Mouse (Mus musculus): ENCODE measurements around the gene Kcnk10. TPM values are rescaled to one million over a fixed set of nuclear protein-coding genes. Genes with fewer than 3 reads are reported as not detected.

Kcnk10 gene
- polyA plus RNA-seq, 1 experiment from 2014 or later, result 1.1 TPM

- Histone ChIP-seq H3K27me3 (replicated peaks) (no peaks in the 10 kb centered on the region), H3K9me3 (no peaks in the 10 kb centered on the region), H3K27ac (no peak overlapping the region), H3K4me2 (replicated peaks) (no peak overlapping the region), H3K36me3 (no peaks in the 10 kb centered on the region), H3K9ac (no peak overlapping the region), H3K4me1 (replicated peaks) (no peaks in the 10 kb centered on the region), H3K4me3 (replicated peaks) (no peak overlapping the region)
- no peak for ATAC-seq
- WGBS, result 84% methylated on average over 8 of the region's 8 CpGs
These were observed 52.7 kb downstream of the Kcnk10 start for GRCm38 (mm10) chr12:98525361-98525760.

GRCm38 (mm10) chr12:98524331-98525311 is 53.5 kb downstream of the Kcnk10 start:
- 67% methylated on average over 13 of the region's 13 CpGs for WGBS
- no peak for ATAC-seq

GRCm38 (mm10) chr12:98521311-98521710 is 56.8 kb downstream of the Kcnk10 start:
- Histone ChIP-seq H3K27ac (no peak overlapping the region), H3K9ac (no peak overlapping the region), H3K4me2 (replicated peaks) (no peak overlapping the region), H3K4me1 (replicated peaks) (no peaks in the 10 kb centered on the region), H3K9me3 (no peaks in the 10 kb centered on the region), H3K27me3 (replicated peaks) (no peaks in the 10 kb centered on the region), H3K36me3 (no peaks in the 10 kb centered on the region), H3K4me3 (replicated peaks) (no peak overlapping the region)
- WGBS, result 70% methylated on average over 4 of the region's 4 CpGs
- ATAC-seq, result no peak

More at GRCm38 (mm10) chr12:98524331-98525311, 53.5 kb downstream of the Kcnk10 start:
- H3K4me1 ChIP-seq (replicated peaks), result no peaks in the 10 kb centered on the region
- H3K27ac ChIP-seq, result no peak overlapping the region
- no peak overlapping the region for H3K4me2 ChIP-seq (replicated peaks)
- no peaks in the 10 kb centered on the region for H3K9me3 ChIP-seq
- no peak overlapping the region for H3K4me3 ChIP-seq (replicated peaks)
- H3K27me3 ChIP-seq (replicated peaks), result no peaks in the 10 kb centered on the region
- H3K9ac ChIP-seq, result no peak overlapping the region
- H3K36me3 ChIP-seq, result no peaks in the 10 kb centered on the region

- Histone ChIP-seq H3K4me2 (replicated peaks) (no peak overlapping the region), H3K4me1 (replicated peaks) (no peaks in the 10 kb centered on the region), H3K36me3 (no peaks in the 10 kb centered on the region), H3K9ac (no peak overlapping the region), H3K27me3 (replicated peaks) (no peaks in the 10 kb centered on the region), H3K9me3 (no peaks in the 10 kb centered on the region), H3K4me3 (replicated peaks) (no peak overlapping the region), H3K27ac (no peak overlapping the region)
- WGBS, result 75% methylated on average over 4 of the region's 4 CpGs
- ATAC-seq, result no peak
These were observed 57.6 kb downstream of the Kcnk10 start for GRCm38 (mm10) chr12:98520568-98520931.

GRCm38 (mm10) chr12:98519866-98520567 is 58.1 kb downstream of the Kcnk10 start:
- Histone ChIP-seq H3K4me1 (replicated peaks) (no peaks in the 10 kb centered on the region), H3K9me3 (no peaks in the 10 kb centered on the region), H3K4me3 (replicated peaks) (no peak overlapping the region), H3K27me3 (replicated peaks) (no peaks in the 10 kb centered on the region), H3K9ac (no peak overlapping the region), H3K36me3 (no peaks in the 10 kb centered on the region), H3K4me2 (replicated peaks) (no peak overlapping the region), H3K27ac (no peak overlapping the region)
- WGBS, result 78% methylated on average over 7 of the region's 7 CpGs
- no peak for ATAC-seq

GRCm38 (mm10) chr12:98505601-98506000 is 72.5 kb downstream of the Kcnk10 start:
- Histone ChIP-seq H3K4me2 (replicated peaks) (no peak overlapping the region), H3K9me3 (no peaks in the 10 kb centered on the region), H3K4me1 (replicated peaks) (no peaks in the 10 kb centered on the region), H3K27ac (no peak overlapping the region), H3K4me3 (replicated peaks) (no peak overlapping the region), H3K36me3 (no peaks in the 10 kb centered on the region), H3K9ac (no peak overlapping the region), H3K27me3 (replicated peaks) (no peaks in the 10 kb centered on the region)
- 76% methylated on average over 4 of the region's 4 CpGs for WGBS
- no peak for ATAC-seq

- ATAC-seq, result no peak
- H3K36me3 ChIP-seq, result no peaks in the 10 kb centered on the region
- no peaks in the 10 kb centered on the region for H3K27me3 ChIP-seq (replicated peaks)
- no peaks in the 10 kb centered on the region for H3K4me1 ChIP-seq (replicated peaks)
- no peaks in the 10 kb centered on the region for H3K9me3 ChIP-seq
- 72% methylated on average over 11 of the region's 11 CpGs for WGBS
- H3K27ac ChIP-seq, result no peak overlapping the region
- no peak overlapping the region for H3K4me2 ChIP-seq (replicated peaks)
- H3K9ac ChIP-seq, result no peak overlapping the region
- H3K4me3 ChIP-seq (replicated peaks), result no peak overlapping the region
These were observed 76.4 kb downstream of the Kcnk10 start for GRCm38 (mm10) chr12:98501528-98502280.

GRCm38 (mm10) chr12:98501045-98501444 is 77.1 kb downstream of the Kcnk10 start:
- H3K27ac ChIP-seq, result no peak overlapping the region
- H3K9me3 ChIP-seq, result no peaks in the 10 kb centered on the region
- H3K9ac ChIP-seq, result no peak overlapping the region
- 69% methylated on average over 4 of the region's 4 CpGs for WGBS
- no peak overlapping the region for H3K4me2 ChIP-seq (replicated peaks)
- H3K4me1 ChIP-seq (replicated peaks), result no peaks in the 10 kb centered on the region
- no peaks in the 10 kb centered on the region for H3K36me3 ChIP-seq
- no peak for ATAC-seq
- H3K4me3 ChIP-seq (replicated peaks), result no peak overlapping the region
- no peaks in the 10 kb centered on the region for H3K27me3 ChIP-seq (replicated peaks)

GRCm38 (mm10) chr12:98481460-98481859 is 96.7 kb downstream of the Kcnk10 start:
- H3K9me3 ChIP-seq, result no peaks in the 10 kb centered on the region
- H3K27ac ChIP-seq, result no peak overlapping the region
- ATAC-seq, result no peak
- H3K4me2 ChIP-seq (replicated peaks), result no peak overlapping the region
- 75% methylated on average over 2 of the region's 2 CpGs for WGBS
- no peaks in the 10 kb centered on the region for H3K4me1 ChIP-seq (replicated peaks)
- no peaks in the 10 kb centered on the region for H3K27me3 ChIP-seq (replicated peaks)
- no peak overlapping the region for H3K4me3 ChIP-seq (replicated peaks)
- no peaks in the 10 kb centered on the region for H3K36me3 ChIP-seq
- no peak overlapping the region for H3K9ac ChIP-seq

GRCm38 (mm10) chr12:98481048-98481447 is 97.1 kb downstream of the Kcnk10 start:
- Histone ChIP-seq H3K9me3 (no peaks in the 10 kb centered on the region), H3K27ac (no peak overlapping the region), H3K9ac (no peak overlapping the region), H3K27me3 (replicated peaks) (no peaks in the 10 kb centered on the region), H3K4me3 (replicated peaks) (no peak overlapping the region), H3K4me1 (replicated peaks) (no peaks in the 10 kb centered on the region), H3K4me2 (replicated peaks) (no peak overlapping the region), H3K36me3 (no peaks in the 10 kb centered on the region)
- no peak for ATAC-seq
- 83% methylated on average over 5 of the region's 5 CpGs for WGBS

GRCm38 (mm10) chr12:98477673-98478461 is 100.2 kb downstream of the Kcnk10 start:
- Histone ChIP-seq H3K27ac (no peak overlapping the region), H3K9me3 (no peaks in the 10 kb centered on the region), H3K4me1 (replicated peaks) (no peaks in the 10 kb centered on the region), H3K4me3 (replicated peaks) (no peak overlapping the region), H3K36me3 (no peaks in the 10 kb centered on the region), H3K4me2 (replicated peaks) (no peak overlapping the region), H3K27me3 (replicated peaks) (no peaks in the 10 kb centered on the region), H3K9ac (no peak overlapping the region)
- WGBS, result 72% methylated on average over 8 of the region's 8 CpGs
- ATAC-seq, result no peak

Data from intestine, embryonic 15.5 days (tissue).